Mouse (Mus musculus) heart, postnatal 36 days (tissue): ENCODE measurements at regions not wholly inside any gene's neighbourhood (a gene's known extent, or its start where the extent isn't known, plus 50 kb on each side); places are given as distances from the start of the nearest gene placed in this dataset.
A peak's percentile ranks its signal among the peaks of the same experiment; 100 is the strongest.

ENCODE experiments used
- DNase-seq, 2 experiments: peaks; one replicate each; pipeline ENCODE4 v3.0.0; 2021 to 2022
- intact Hi-C: fragments of 180-260 bp; cut with DNase I; formaldehyde crosslinking; loops from one replicate; pipeline ENCODE4 v1.15.1; 2025

DNA sequence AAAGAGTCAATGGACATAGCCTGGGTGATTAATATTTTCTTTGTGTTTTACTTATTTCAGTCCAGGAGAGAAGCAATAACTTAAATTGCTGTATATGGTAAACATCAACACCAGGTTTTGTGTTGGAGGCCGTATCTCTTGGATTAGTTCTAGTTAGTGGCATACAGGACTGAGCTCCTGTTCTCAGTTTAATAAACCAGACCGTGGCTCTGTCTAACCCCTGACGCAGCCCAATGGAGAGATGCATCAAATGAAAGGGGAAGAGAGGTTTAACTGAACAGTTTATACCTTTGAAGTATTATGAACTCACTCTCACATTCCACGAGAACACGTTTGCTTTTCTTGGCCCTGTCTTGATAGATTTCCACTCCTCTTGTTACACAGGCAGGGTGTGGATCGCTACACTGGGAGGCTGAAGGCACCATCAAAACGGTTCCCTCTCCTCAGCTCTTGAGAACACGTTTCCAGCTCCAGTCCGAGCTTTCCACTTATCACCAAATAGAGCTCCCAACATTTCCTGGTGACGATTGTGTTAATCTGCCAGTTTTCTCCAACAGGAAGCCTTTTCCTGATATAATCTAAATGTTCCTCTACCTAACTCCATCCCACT, 54.0 kb upstream of the Cerkl start:
- intact Hi-C loops: loop anchor here (5.0 kb wide), 1 partner anchor 757 kb away; no protein-coding TSS in a partner anchor
- no peak for DNase-seq

DNA sequence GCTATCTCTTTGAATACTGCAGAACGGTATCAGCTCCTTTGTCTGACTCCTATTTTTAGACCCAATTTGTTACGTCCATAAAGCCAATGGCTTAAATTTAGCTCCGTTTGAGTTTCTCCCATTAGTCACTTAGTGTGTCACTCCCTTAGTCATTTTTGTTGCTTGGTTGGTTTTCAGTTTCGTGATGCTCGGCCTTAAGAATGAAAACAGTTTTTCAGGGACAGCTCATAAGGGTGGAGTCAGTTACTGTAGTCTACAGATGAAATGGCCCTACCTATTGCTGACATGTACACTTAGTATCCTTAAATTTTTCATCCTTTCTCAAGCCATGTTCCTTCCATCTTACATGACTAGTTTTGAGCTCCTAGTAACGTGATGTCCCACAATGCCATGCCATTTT, 54.5 kb upstream of the Cerkl start:
- intact Hi-C loops: loop anchor here (5.0 kb wide), 1 partner anchor 756 kb away; no protein-coding TSS in a partner anchor
- DNase-seq: no peak

- DNase-seq: peak; percentile 81 to 87
- intact Hi-C loops: loop anchor here (1.0 to 5.0 kb wide), 3 partner anchors 135 to 756 kb away; no protein-coding TSS in a partner anchor
Measured at GRCm38 (mm10) chr2:79511676-79512323, 55.2 kb upstream of the Cerkl start.

- intact Hi-C loops: loop anchor here (1.0 to 5.0 kb wide), 3 partner anchors 134 to 755 kb away; no protein-coding TSS in a partner anchor
- no peak for DNase-seq
Measured at GRCm38 (mm10) chr2:79512374-79512773, 55.8 kb upstream of the Cerkl start.

GRCm38 (mm10) chr2:79513726-79514125, 57.1 kb upstream of the Cerkl start:
- intact Hi-C loops: loop anchor here (5.0 kb wide), 1 partner anchor 754 kb away; no protein-coding TSS in a partner anchor
- no peak for DNase-seq

- DNase-seq: no peak
- intact Hi-C loops: loop anchor here (2.0 kb wide), 1 partner anchor 15 kb away; no protein-coding TSS in a partner anchor
Measured at GRCm38 (mm10) chr2:79518046-79518750, 61.6 kb upstream of the Cerkl start.

GRCm38 (mm10) chr2:79519799-79520449, 63.3 kb upstream of the Cerkl start:
- DNase-seq: no peak
- intact Hi-C loops: loop anchor here (2.0 kb wide), 1 partner anchor 13 kb away; no protein-coding TSS in a partner anchor

GRCm38 (mm10) chr2:79523441-79523840, 66.9 kb upstream of the Cerkl start:
- intact Hi-C loops: no loop called here
- no peak for DNase-seq

- intact Hi-C loops: no loop called here
- no peak for DNase-seq
Measured at GRCm38 (mm10) chr2:79527529-79527928, 70.9 kb upstream of the Cerkl start.

DNA sequence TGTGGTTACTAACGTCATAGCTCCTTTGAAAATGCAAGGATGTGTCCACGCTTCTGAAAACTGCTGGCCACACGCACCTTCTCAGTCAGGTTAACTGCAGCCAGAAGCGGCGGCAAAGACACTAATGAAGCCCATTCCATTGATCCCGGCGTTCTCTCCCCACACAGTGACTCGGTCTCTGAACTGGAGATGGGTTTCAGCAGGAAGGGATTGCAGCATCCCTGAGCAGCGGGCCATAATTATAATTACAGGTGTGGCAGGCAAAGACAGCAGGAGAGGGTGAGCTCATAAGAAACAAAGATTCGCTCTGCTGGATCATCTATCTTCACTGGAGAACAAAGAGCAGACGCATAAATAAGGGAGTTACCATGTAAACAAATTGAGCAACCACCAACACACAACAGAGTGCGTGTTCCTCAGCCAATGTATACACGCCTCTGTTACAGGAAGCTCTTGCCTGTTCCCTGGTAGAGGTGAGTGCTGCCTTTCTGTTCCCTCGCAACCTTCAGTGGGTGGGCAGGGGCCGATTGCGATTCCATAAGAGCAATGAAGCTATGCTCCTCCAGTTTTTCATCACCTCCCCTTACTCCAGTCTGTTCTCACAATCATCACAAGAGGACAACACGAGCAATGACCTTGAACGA, 71.9 kb upstream of the Cerkl start:
- no peak for DNase-seq
- intact Hi-C loops: no loop called here

DNA sequence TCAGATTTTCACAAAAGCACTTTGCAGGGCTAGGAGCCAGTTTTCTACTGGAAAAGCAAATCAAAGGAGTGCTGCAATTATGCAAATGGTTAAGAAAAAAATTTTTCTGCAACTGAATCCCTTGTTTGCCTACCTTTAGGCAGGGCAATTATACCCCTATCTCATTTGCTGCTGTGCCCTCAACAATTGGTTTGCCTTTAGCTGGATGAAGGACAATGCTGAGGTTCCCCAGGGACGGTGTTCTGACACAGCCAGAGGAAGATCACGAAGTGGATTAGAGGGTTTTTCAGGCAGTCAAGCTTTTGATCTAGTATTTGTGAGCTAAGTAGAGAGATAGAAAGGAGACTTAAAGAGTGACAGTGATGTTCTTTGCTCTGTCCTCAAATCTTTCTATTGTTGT, 72.6 kb upstream of the Cerkl start:
- DNase-seq: no peak
- intact Hi-C loops: no loop called here

GRCm38 (mm10) chr2:79532610-79533160, 76.1 kb upstream of the Cerkl start:
- intact Hi-C loops: loop anchor here (2.0 kb wide), 1 partner anchor 14 kb away; no protein-coding TSS in a partner anchor
- no peak for DNase-seq

- DNase-seq: no peak
- intact Hi-C loops: no loop called here
Measured at GRCm38 (mm10) chr2:79537126-79537875, 80.7 kb upstream of the Cerkl start.

- DNase-seq: no peak
- intact Hi-C loops: loop anchor here (5.0 kb wide), 1 partner anchor 57 kb away; no protein-coding TSS in a partner anchor
Measured at GRCm38 (mm10) chr2:79540384-79540783, 83.8 kb upstream of the Cerkl start.

GRCm38 (mm10) chr2:79542191-79542980, 85.8 kb upstream of the Cerkl start:
- DNase-seq: peak in 1 of 2 experiments; percentile 4
- intact Hi-C loops: loop anchor here (5.0 kb wide), 1 partner anchor 55 kb away; no protein-coding TSS in a partner anchor

DNA sequence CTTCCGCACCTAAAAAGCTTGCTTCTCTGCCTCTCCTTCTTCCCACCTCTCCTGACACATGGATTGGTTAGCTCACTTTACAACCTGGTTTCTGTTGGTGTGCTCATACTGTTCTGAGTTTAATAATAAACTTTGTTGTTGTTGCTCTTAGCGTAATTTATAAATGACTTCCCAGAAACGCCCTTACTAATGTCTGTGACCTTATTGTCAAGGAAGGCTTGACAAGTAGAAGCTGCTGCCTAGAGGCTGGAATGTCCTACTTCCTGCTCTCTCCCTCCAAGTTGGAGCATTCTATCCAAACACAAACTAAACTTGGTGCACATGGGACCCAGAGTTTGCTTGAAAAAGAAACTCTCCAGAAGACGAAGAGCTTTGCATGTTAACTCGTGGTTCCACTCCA, 86.9 kb upstream of the Cerkl start:
- no peak for DNase-seq
- intact Hi-C loops: loop anchor here (5.0 kb wide), 1 partner anchor 54 kb away; no protein-coding TSS in a partner anchor

DNA sequence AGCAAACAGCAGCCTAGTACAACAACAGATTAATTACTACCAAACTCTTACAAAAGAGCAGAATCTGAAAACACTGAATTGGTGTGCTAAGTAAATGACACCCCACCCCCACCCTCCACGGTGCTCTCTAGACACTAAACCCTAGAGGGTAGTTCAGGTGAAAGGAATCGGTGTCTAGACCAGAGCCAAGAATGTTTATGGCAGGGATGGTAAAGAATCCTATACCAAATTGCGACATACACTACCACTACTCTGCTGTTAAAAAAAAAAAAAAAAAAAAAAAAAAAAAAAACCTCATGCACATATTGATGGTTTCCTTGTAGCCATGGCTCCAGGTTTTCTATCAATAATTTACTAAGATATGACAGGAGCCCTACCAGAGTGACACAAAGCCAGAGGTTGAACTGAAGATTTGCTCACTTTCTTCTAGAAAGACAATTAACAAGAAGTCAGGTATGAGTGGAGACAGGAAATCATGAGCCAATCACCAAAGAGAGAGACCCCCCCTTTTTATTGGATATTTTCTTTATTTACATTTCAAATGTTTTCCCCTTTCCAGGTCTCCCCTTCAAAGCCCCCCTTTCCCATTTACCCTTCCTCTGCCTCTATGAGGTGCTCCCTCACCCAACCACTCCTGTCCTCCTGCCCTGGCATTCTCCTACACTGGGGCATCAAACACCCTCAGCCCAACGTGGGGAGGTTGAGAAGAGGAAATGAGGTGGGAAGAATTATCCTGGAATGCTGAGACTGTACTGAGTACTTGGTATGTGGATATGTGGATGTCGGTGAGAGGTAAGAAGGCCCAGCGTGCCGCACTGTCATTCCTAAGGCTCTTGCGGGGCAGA, 87.6 kb upstream of the Cerkl start:
- intact Hi-C loops: loop anchor here (5.0 kb wide), 1 partner anchor 53 kb away; no protein-coding TSS in a partner anchor
- DNase-seq: no peak
